Mouse (Mus musculus) urinary bladder, adult 2 months (tissue): Measurements from ENCODE around the gene Cacna1f. TPM values are rescaled to one million over a fixed set of nuclear protein-coding genes. Genes with fewer than 3 reads are reported as not detected.

Source experiments
- DNase-seq: peaks from one replicate; pipeline ENCODE4 v3.0.0; 2022; ENCODE audit warnings: low spot score
- polyA plus RNA-seq: library from polyadenylated mRNA; depleted of rRNA; stranded (reverse); fragments of >200 nt; gene quantifications from 2 replicates; pipeline ENCODE4 v1.2.3, GENCODE M21; 2012; rRNA removed

Gene Cacna1f
- 0.01 TPM in 2 replicates for polyA plus RNA-seq

- no peak for DNase-seq
These were observed at the start of gene Cacna1f for GRCm38 (mm10) chrX:7606783-7607182. Gene Cacna1f (plus strand): TSS chrX:7607083.

DNA sequence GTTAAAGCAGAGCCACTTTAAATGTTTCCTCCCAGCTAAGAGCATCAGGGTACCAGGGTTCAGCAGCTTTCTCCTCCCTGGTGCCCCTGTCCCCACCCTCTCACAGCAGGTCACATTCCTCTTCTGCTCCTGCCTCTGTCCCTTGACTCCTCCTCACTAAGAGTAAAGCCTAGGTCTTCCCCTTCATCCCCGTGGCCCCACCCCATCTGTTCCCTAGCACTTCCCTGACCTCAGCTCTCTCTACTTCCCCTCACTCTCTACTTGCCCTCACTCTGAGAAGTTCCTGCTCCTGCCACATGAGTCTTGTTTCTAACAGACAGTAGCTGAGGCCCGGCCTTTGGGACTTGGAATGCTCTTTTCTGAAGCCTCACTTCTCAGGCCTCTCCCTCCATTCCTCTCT is 43.8 kb upstream of the Cacna1f start:
- no peak for DNase-seq

DNA sequence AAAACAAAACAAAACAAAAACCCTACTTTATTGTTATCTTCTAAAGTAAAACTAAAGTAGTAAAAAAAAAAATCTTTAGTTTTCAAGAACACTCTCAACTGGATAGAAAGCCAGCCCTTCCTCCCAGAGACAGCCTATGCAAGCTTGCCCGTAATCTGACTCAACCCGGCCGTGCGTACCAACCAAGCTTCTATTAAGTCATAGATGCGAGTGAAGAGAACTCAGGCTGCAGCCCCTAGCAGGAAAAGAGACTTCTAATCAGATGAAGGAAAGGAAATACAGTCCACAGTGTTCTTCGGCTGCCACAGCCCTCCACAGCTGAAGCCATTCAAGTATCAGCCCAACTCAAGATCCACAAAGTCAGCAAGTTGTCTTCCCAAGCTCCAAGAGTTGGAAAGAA is 40.5 kb upstream of the Cacna1f start:
- DNase-seq = no peak

- no peak for DNase-seq
These were observed 39.4 kb upstream of the Cacna1f start for GRCm38 (mm10) chrX:7567491-7567890.

DNA sequence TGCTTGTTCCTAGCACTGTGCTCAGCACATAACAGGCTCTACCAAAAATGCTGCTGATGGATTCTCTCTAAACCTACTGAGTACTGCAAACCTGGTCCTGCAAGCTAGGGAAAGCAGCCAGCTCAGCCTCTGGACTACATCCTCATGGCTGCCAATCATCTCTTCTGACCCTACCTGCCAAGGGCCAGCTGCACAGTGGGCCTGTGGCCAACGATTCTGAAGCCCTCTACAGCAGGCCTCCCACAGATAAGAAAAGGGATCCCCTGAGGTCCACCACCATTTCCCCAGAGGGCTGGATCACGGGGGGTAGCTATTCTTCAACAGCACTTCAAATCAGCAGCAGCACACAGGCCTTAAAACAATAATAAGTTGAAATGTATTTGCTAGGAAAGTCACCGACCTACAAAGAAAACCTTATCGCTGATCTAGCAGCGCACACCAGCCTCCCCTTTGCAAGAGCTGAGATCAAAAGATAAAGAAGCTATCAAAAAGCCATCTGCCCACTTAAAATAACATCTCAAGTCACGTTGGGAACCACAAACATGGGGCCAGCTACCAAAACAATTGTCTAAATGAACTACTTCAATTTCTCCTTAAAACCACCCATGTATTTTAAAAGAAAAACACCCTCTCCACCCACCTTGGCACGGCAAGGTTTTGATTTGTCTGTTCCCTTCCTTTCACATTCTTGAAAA is 36.3 kb upstream of the Cacna1f start:
- DNase-seq = no peak

GRCm38 (mm10) chrX:7571565-7572136 is 35.2 kb upstream of the Cacna1f start:
- DNase-seq = no peak

GRCm38 (mm10) chrX:7572466-7572865 is 34.4 kb upstream of the Cacna1f start:
- DNase-seq = no peak

DNA sequence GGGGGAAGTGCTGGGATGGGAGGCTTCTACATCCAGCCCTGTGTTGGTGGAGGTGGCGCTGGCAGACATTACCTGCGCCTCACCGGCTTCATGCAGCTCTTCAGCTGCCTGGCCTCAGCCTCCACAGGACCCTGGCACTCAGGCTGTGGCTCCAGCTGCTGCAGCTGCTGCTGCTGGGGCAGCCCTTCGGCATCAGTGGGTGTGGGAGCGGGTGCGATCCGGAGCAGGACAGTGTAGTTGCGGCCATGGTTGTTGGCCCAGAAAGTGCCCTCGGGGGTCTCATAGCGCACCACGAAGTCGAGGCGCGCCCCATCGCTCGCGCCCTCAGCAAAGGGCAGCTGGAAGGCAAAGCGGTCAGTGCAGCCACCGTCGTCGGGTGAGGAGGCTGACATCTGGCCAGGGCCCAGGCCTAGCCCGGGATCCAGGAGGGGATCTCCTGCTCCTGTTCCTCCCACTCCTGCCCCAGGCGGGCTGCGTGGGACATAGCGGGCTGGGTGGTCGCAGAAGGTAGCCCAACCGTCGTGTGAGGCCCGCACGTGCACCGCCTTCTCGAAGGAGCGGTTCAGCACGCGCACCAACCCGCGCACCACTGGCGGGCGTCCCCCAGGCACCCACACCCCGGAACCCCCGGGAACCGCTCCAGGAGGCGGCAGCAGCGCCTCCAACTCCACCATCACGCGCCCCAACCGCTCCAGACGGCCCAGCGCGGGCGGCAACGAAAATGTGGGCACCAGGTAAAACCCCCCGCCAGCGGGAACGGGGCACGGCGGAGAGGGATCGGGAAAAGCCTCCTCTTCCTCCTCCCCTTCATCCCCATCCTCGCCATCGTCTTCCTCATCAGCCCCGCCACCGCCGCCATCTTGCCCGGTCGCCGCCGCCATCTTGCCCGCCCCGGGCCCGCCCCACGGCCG is 33.5 kb upstream of the Cacna1f start, which contains the start of gene Foxp3:
Foxp3 (plus strand) TSS at position 469 of the 911 bp plus-strand sequence.
- DNase-seq = peak; percentile 67

DNA sequence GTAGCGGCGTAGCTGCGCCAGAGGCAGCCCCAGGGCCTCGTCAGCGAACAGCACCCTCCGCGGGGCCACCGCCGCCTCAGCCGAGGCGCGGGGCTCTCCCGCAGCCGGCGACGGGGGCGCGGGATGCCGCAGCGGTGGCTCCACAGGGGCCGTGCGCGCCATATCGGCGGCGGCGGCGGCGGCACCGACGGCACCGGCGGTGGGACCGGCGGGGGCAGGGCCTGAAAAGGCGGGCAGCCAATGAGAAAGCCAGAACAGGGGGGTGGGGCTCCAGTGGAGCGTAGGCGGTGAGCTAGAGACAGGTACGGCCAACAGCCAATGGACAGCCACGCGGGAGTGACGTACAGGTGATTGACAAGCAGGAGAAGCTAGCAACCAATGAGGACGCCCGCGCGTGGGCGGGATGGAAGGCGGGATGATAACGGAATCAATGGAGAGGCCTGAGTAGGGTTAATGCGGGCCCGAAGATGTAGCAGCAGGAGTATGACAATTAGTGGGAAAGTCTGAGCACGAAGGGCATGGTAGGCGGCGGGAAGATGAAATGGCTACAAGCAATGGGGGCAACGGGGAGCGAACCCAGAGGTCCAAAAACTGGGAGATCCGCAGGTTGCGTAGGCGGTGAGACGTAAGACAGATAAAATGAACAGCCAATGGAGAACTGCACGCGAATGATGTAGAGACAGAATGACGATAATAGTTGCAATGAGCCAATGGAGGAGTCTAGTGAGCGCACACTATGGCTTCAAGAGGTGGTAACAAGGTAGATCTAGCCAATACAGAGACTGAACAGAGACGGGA is 32.6 kb upstream of the Cacna1f start, which contains the start of gene Ppp1r3f:
Ppp1r3f (minus strand) TSS at position 197 of the 798 bp plus-strand sequence.
- DNase-seq = peak; percentile 74

DNA sequence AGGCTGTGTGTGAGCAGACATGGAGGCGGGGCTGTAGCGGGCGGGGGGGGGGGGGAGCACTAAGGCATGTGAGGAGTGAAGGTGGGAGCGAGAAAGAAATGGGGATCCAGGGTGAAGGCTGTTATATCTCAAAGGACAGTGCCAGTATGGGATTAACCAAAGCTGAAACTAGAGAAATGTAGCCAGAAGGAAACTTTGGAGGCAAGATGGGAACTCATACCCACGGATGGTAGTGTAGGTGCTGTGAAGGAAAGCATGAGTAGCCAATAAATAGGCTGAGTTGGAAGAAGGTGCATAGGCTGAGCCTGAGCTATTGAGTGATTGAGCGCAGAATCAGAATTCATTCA is 32.0 kb upstream of the Cacna1f start:
- no peak for DNase-seq

GRCm38 (mm10) chrX:7581151-7581550 is 25.7 kb upstream of the Cacna1f start:
- DNase-seq = no peak

- DNase-seq = no peak
These were observed 23.0 kb upstream of the Cacna1f start for GRCm38 (mm10) chrX:7583881-7584280.

DNA sequence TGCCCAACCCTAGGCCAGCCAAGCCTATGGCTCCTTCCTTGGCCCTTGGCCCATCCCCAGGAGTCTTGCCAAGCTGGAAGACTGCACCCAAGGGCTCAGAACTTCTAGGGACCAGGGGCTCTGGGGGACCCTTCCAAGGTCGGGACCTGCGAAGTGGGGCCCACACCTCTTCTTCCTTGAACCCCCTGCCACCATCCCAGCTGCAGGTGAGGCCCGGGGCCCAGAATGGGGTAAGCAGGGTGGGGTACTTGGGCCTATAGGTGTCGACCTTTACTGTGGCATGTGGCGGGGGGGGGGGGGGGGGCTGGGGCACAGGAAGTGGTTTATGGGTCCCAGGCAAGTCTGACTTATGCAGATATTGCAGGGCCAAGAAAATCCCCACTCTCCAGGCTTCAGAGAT is 20.5 kb upstream of the Cacna1f start:
- DNase-seq = no peak

GRCm38 (mm10) chrX:7595371-7595770 is 11.5 kb upstream of the Cacna1f start:
- no peak for DNase-seq

DNA sequence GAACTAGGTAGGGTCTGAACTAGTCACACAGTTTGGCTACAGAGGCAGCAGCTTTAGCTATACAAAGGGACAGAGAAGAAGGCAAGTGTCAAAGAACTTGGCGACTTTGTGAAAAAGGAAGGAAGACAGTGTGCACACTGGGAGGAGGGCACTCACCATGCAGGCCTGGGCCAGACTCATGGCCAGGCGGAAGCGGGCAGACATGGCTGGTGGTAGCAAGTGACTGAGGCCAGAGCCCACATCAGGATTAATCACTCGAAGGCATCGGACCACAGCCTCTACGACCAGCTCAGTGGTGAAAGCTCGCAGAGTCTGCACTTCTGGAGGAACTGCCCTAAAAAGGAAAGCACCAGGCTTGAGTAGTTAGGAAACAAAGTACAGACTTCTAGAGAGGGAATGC is 2.9 kb upstream of the Cacna1f start:
- no peak for DNase-seq

DNA sequence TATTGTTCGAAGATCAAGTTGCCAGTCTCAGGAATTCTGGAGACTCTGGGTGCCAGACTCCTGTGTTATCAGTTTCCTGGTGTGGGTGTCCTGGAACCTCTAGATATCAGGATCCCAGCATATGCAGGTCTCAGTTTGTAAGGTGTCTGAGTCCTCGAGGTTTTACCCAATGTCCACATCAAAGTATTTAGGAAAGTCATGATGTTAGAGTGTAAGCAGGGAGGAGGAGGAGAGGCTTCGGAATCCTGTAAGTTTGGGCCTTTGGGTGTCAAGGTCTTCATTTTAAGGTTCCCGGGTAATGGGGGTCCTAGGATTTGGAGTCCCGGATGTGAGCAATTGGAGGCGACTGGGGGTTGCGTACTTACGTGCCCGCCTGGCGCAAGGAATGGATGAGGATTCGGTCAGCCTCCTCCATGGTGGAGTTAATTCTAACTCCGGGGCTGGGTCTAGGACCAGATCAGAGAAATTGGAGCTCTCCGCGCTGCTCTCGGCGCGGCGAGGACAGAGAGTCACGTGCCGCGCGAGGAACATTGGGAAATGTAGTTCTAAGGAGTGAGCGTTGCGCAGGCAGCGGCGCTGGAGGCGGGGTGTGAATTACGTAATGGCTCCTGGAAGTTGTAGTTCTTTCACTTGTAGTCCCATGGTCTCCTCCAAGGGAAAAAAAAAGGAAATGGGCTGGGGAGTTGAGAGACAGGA is 1.9 kb upstream of the Cacna1f start, which contains the start of gene Ccdc22:
Ccdc22 (minus strand) TSS at position 639 of the 696 bp plus-strand sequence.
- DNase-seq = peak; percentile 36

DNA sequence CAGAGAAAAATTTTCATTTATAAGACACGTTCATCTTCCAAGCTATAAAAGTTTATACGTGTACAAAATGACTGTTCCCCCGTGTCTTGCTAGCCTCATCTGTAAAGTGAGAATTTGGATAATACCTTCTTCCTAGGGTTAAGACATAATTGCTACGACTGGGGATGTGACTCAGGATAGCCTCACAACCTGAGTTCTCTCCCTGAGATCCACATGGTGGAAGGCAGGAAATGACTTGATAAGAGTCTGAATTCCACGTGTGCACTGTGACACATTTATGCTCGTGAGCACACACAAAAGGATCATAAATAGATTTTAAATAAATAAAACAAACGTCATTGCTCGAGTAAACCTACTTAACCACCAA is 1.3 kb upstream of the Cacna1f start:
- no peak for DNase-seq

DNA sequence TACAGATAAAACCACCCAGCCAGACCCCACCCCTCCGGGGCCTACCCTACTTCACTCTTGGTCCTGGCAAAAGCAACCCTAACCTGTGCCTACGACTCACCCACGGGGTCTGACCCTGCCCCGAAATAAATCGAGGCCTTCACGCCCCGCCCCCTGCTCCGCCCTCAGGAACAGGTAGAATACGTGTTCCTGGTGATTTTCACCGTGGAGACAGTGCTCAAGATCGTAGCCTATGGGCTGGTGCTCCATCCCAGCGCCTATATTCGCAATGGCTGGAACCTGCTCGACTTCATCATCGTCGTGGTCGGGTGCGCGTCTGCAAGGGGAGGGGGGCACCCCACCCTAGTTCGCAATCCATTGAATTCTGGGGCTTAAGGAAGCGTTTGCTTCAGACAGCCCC is 3.2 kb downstream of the Cacna1f start:
- DNase-seq = no peak

DNA sequence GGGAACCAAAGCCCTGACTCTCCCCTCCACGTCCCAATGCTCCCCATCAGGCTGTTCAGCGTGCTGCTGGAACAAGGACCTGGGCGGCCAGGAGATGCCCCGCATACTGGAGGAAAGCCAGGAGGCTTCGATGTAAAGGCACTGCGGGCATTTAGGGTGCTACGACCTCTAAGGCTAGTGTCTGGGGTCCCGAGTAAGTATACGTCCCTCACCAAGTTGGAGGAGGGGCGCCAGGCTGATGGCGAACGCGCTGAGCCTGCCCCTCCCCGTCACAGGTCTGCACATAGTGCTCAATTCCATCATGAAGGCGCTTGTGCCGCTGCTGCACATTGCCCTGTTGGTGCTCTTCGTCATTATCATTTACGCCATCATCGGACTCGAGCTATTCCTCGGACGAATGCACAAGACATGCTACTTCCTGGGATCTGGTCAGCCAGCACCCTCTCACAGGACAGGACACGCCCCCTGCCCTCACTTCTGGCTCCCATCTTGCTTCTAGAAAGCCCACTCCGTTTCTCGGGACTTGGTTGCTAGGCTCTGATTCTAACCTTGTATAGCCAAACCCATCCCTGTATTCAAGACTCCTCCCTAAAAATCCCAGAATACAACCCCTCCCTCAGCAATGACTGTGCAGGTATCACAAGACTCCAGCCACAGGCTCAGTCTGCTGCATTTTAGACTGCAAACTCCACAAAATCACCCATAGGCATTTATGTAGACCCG is 3.8 kb downstream of the Cacna1f start:
- no peak for DNase-seq

GRCm38 (mm10) chrX:7617889-7618551 is 11.1 kb downstream of the Cacna1f start:
- DNase-seq = no peak
